Mouse (Mus musculus) erythroblast, embryonic 14.5 days (primary cell): ENCODE data around the gene Fntb.

Source experiments
- GATA1 ChIP-seq: IDR thresholded peaks from 2 replicates; pipeline ENCODE4 v1.6.1; 2012; ENCODE audit warnings: low read length, inconsistent platforms, mixed read lengths
- TAL1 ChIP-seq: IDR thresholded peaks from 3 replicates; pipeline ENCODE4 v1.6.1; 2012; ENCODE audit warnings: low read length, inconsistent platforms, mixed read lengths

- TF ChIP-seq GATA1, result no peak
- TF ChIP-seq TAL1, result no peak
Measured at GRCm38 (mm10) chr12:76774652-76775051, 9.3 kb downstream of the Fntb start.
